Mouse (Mus musculus) cortical plate, adult 2 months (tissue): ENCODE results near the gene Slc35g3.

ENCODE experiments used
- CTCF ChIP-seq: fragments of 200-500 bp; IDR thresholded peaks from 2 replicates; pipeline ENCODE4 v1.5.1; 2011; ENCODE audit warnings: mild to moderate bottlenecking, control low read depth, low read length; ENCODE audit not compliant: insufficient read depth; ENCODE audit errors: extremely low read depth
- POLR2A ChIP-seq: fragments of 200-500 bp; IDR thresholded peaks from 2 replicates; pipeline ENCODE4 v1.6.1; 2011; ENCODE audit warnings: mild to moderate bottlenecking, low read length, control low read depth; ENCODE audit not compliant: insufficient read depth; ENCODE audit errors: extremely low read depth

GRCm38 (mm10) chr11:69784793-69785272 is 23.1 kb upstream of the Slc35g3 start:
- peak; percentile 28; the same call in 1 of the 2 replicates for TF ChIP-seq POLR2A
- no peak for TF ChIP-seq CTCF
